Mouse (Mus musculus): Measurements from ENCODE around the gene Dhrs13. TPM values are rescaled to one million over a fixed set of nuclear protein-coding genes. Genes with fewer than 3 reads are reported as not detected.

Gene Dhrs13
- polyA plus RNA-seq, 1 experiment from 2014 or later, result 19.4 TPM

- H3K4me1 ChIP-seq (ENCODE audit: control insufficient read depth, insufficient read depth, low read length), result no peaks in the 10 kb centered on the region
- H3K4me2 ChIP-seq (ENCODE audit: low read depth), result no peak overlapping the region
- ATAC-seq (ENCODE audit: insufficient read depth, low FRiP score, low TSS enrichment) (no peak), DNase-seq (ENCODE audit: low spot score) (no peak)
- no peak overlapping the region for H3K4me3 ChIP-seq (ENCODE audit: low read depth, low read length)
- no peaks in the 10 kb centered on the region for H3K27me3 ChIP-seq (ENCODE audit: control insufficient read depth, insufficient read depth, low read length)
- no peak overlapping the region for H3K9ac ChIP-seq (ENCODE audit: low read length)
- H3K27ac ChIP-seq (ENCODE audit: low read depth, low read length), result no peak overlapping the region
- WGBS, result 93% methylated on average over 9 of the region's 9 CpGs
- peaks cover 14% of the 10 kb centered on the region for H3K36me3 ChIP-seq (ENCODE audit: control insufficient read depth, insufficient read depth, low read length)
- no peaks in the 10 kb centered on the region for H3K9me3 ChIP-seq (ENCODE audit: control insufficient read depth, low read length)
Measured at GRCm38 (mm10) chr11:78073577-78074276, 41.6 kb downstream of the Dhrs13 start.

GRCm38 (mm10) chr11:78074277-78074652 lies 42.2 kb downstream of the Dhrs13 start:
- ATAC-seq (ENCODE audit: insufficient read depth, low FRiP score, low TSS enrichment), result no peak

GRCm38 (mm10) chr11:78074666-78075065 lies 42.6 kb downstream of the Dhrs13 start:
- Histone ChIP-seq H3K27me3 (ENCODE audit: control insufficient read depth, insufficient read depth, low read length) (no peaks in the 10 kb centered on the region), H3K4me3 (ENCODE audit: low read depth, low read length) (no peak overlapping the region), H3K4me1 (ENCODE audit: control insufficient read depth, insufficient read depth, low read length) (peaks cover 3% of the 10 kb centered on the region; the same call in 1 of the 2 replicates), H3K4me2 (ENCODE audit: low read depth) (no peak overlapping the region), H3K9ac (ENCODE audit: low read length) (no peak overlapping the region), H3K9me3 (ENCODE audit: control insufficient read depth, low read length) (no peaks in the 10 kb centered on the region), H3K27ac (ENCODE audit: low read depth, low read length) (no peak overlapping the region), H3K36me3 (ENCODE audit: control insufficient read depth, insufficient read depth, low read length) (peaks cover 14% of the 10 kb centered on the region)
- ATAC-seq (ENCODE audit: insufficient read depth, low FRiP score, low TSS enrichment) (no peak), DNase-seq (ENCODE audit: low spot score) (no peak)
- 88% methylated on average over 4 of the region's 4 CpGs for WGBS

More at GRCm38 (mm10) chr11:78074277-78074652, 42.2 kb downstream of the Dhrs13 start:
- no peak overlapping the region for H3K27ac ChIP-seq (ENCODE audit: low read depth, low read length)
- H3K4me3 ChIP-seq (ENCODE audit: low read depth, low read length), result no peak overlapping the region
- H3K36me3 ChIP-seq (ENCODE audit: control insufficient read depth, insufficient read depth, low read length), result peaks cover 14% of the 10 kb centered on the region
- no peaks in the 10 kb centered on the region for H3K9me3 ChIP-seq (ENCODE audit: control insufficient read depth, low read length)
- no peak overlapping the region for H3K9ac ChIP-seq (ENCODE audit: low read length)
- 87% methylated on average over 2 of the region's 2 CpGs for WGBS
- H3K4me1 ChIP-seq (ENCODE audit: control insufficient read depth, insufficient read depth, low read length), result no peaks in the 10 kb centered on the region
- no peaks in the 10 kb centered on the region for H3K27me3 ChIP-seq (ENCODE audit: control insufficient read depth, insufficient read depth, low read length)
- no peak overlapping the region for H3K4me2 ChIP-seq (ENCODE audit: low read depth)
- no peak for DNase-seq (ENCODE audit: low spot score)

- H3K27me3 ChIP-seq (ENCODE audit: control insufficient read depth, insufficient read depth, low read length), result no peaks in the 10 kb centered on the region
- H3K9ac ChIP-seq (ENCODE audit: low read length), result peak within 1 kb of the TSS; percentile 84
- H3K4me3 ChIP-seq (ENCODE audit: low read depth, low read length), result peak within 1 kb of the TSS; percentile 81
- peak; percentile 88 for DNase-seq (ENCODE audit: low spot score)
- ATAC-seq (ENCODE audit: insufficient read depth, low FRiP score, low TSS enrichment), result no peak
- H3K27ac ChIP-seq (ENCODE audit: low read depth, low read length), result no peak within 1 kb of the TSS
- H3K9me3 ChIP-seq (ENCODE audit: control insufficient read depth, low read length), result no peaks in the 10 kb centered on the region
- H3K4me1 ChIP-seq (ENCODE audit: control insufficient read depth, insufficient read depth, low read length), result peaks cover 3% of the 10 kb centered on the region; the same call in 1 of the 2 replicates
- 1% methylated on average over 42 of the region's 42 CpGs for WGBS
- peak within 1 kb of the TSS; percentile 56 for H3K4me2 ChIP-seq (ENCODE audit: low read depth)
- peaks cover 2% of the 10 kb centered on the region; the same call in 1 of the 2 replicates for H3K36me3 ChIP-seq (ENCODE audit: control insufficient read depth, insufficient read depth, low read length)
Measured at GRCm38 (mm10) chr11:78079961-78080921, 48.2 kb downstream of the Dhrs13 start, which contains the start of gene Eral1. Gene Eral1 (minus strand): TSS chr11:78080383.

- H3K27ac ChIP-seq (ENCODE audit: low read depth, low read length), result no peak overlapping the region
- peaks cover 3% of the 10 kb centered on the region; the same call in 1 of the 2 replicates for H3K4me1 ChIP-seq (ENCODE audit: control insufficient read depth, insufficient read depth, low read length)
- no peaks in the 10 kb centered on the region for H3K27me3 ChIP-seq (ENCODE audit: control insufficient read depth, insufficient read depth, low read length)
- ATAC-seq (ENCODE audit: insufficient read depth, low FRiP score, low TSS enrichment) (no peak), DNase-seq (ENCODE audit: low spot score) (no peak)
- no peak overlapping the region for H3K4me3 ChIP-seq (ENCODE audit: low read depth, low read length)
- WGBS, result 33% methylated on average over 1 of the region's 1 CpGs
- no peaks in the 10 kb centered on the region for H3K36me3 ChIP-seq (ENCODE audit: control insufficient read depth, insufficient read depth, low read length)
- H3K9ac ChIP-seq (ENCODE audit: low read length), result no peak overlapping the region
- H3K4me2 ChIP-seq (ENCODE audit: low read depth), result no peak overlapping the region
- H3K9me3 ChIP-seq (ENCODE audit: control insufficient read depth, low read length), result no peaks in the 10 kb centered on the region
Measured at GRCm38 (mm10) chr11:78083595-78083994, 51.5 kb downstream of the Dhrs13 start.

- ATAC-seq (ENCODE audit: insufficient read depth, low FRiP score, low TSS enrichment), result no peak
- Histone ChIP-seq H3K27me3 (ENCODE audit: control insufficient read depth, insufficient read depth, low read length) (no peaks in the 10 kb centered on the region), H3K4me1 (ENCODE audit: control insufficient read depth, insufficient read depth, low read length) (no peaks in the 10 kb centered on the region), H3K36me3 (ENCODE audit: control insufficient read depth, insufficient read depth, low read length) (no peaks in the 10 kb centered on the region), H3K27ac (ENCODE audit: low read depth, low read length) (no peak overlapping the region), H3K4me3 (ENCODE audit: low read depth, low read length) (no peak overlapping the region), H3K9me3 (ENCODE audit: control insufficient read depth, low read length) (no peaks in the 10 kb centered on the region), H3K4me2 (ENCODE audit: low read depth) (no peak overlapping the region), H3K9ac (ENCODE audit: low read length) (no peak overlapping the region)
- WGBS, result 75% methylated on average over 4 of the region's 4 CpGs
- no peak for DNase-seq (ENCODE audit: low spot score)
Measured at GRCm38 (mm10) chr11:78086925-78087479, 54.9 kb downstream of the Dhrs13 start.

MicroRNAs within 50 kb of the gene (microRNA counts, 519-probe panel; counts per million panel counts)
- microRNA mmu-miR-144 (4,257 counts per million, percentile 78 among the panel's probes with 10 or more counts), microRNA mmu-miR-451 (171 counts per million, percentile 57 among the panel's probes with 10 or more counts)

Small RNA genes lying within 50 kb of the gene (microRNA-seq; reads per million reads assigned to microRNA genes)
- gene Mir144, result 22.4 reads per million, percentile 30 among the genes with 10 or more reads in this experiment
- not detected for gene Mir451a
- not detected for gene Mir451b

Other genes with a start within 250 kb of the Dhrs13 start
- 0.68 and 0.93 TPM in 2 replicates for gene Gm10277, start 244.5 kb upstream of the Dhrs13 start, polyA plus RNA-seq (2014; fragmentation: Nextera tagmentation; extraction: Ambion mirVana)
- gene Pipox, start 138.2 kb upstream of the Dhrs13 start, polyA plus RNA-seq (2014; fragmentation: Nextera tagmentation; extraction: Ambion mirVana), result 2.6 and 4.0 TPM in 2 replicates
- 12.4 and 13.8 TPM in 2 replicates for gene Sez6, start 101.5 kb upstream of the Dhrs13 start, polyA plus RNA-seq (2014; fragmentation: Nextera tagmentation; extraction: Ambion mirVana)
- gene Phf12, start 49.5 kb upstream of the Dhrs13 start, polyA plus RNA-seq (2014; fragmentation: Nextera tagmentation; extraction: Ambion mirVana), result 17.8 and 19.6 TPM in 2 replicates
- 60.8 and 62.9 TPM in 2 replicates for gene Flot2, start 5.7 kb downstream of the Dhrs13 start, polyA plus RNA-seq (2014; fragmentation: Nextera tagmentation; extraction: Ambion mirVana)
- 35.9 and 37.3 TPM in 2 replicates for gene Eral1, start 48.1 kb downstream of the Dhrs13 start, polyA plus RNA-seq (2014; fragmentation: Nextera tagmentation; extraction: Ambion mirVana)
- gene Fam222b, start 62.4 kb downstream of the Dhrs13 start, polyA plus RNA-seq (2014; fragmentation: Nextera tagmentation; extraction: Ambion mirVana), result 27.6 and 33.2 TPM in 2 replicates
- 109 and 124 TPM in 2 replicates for gene Traf4, start 133.3 kb downstream of the Dhrs13 start, polyA plus RNA-seq (2014; fragmentation: Nextera tagmentation; extraction: Ambion mirVana)
- gene Nek8, start 144.4 kb downstream of the Dhrs13 start, polyA plus RNA-seq (2014; fragmentation: Nextera tagmentation; extraction: Ambion mirVana), result 6.6 and 7.8 TPM in 2 replicates
- gene Tlcd1, start 144.4 kb downstream of the Dhrs13 start, polyA plus RNA-seq (2014; fragmentation: Nextera tagmentation; extraction: Ambion mirVana), result 9.1 and 9.9 TPM in 2 replicates
- gene Rpl23a, start 151.3 kb downstream of the Dhrs13 start, polyA plus RNA-seq (2014; fragmentation: Nextera tagmentation; extraction: Ambion mirVana), result 1,230 and 1,275 TPM in 2 replicates
- 75.3 and 82.7 TPM in 2 replicates for gene Rab34, start 156.2 kb downstream of the Dhrs13 start, polyA plus RNA-seq (2014; fragmentation: Nextera tagmentation; extraction: Ambion mirVana)
- 0.49 and 1.3 TPM in 2 replicates for gene Proca1, start 161.1 kb downstream of the Dhrs13 start, polyA plus RNA-seq (2014; fragmentation: Nextera tagmentation; extraction: Ambion mirVana)
- gene Sdf2, start 213.5 kb downstream of the Dhrs13 start, polyA plus RNA-seq (2014; fragmentation: Nextera tagmentation; extraction: Ambion mirVana), result 60.1 and 62.5 TPM in 2 replicates
- gene Supt6, start 213.7 kb downstream of the Dhrs13 start, polyA plus RNA-seq (2014; fragmentation: Nextera tagmentation; extraction: Ambion mirVana), result 35.4 and 36.7 TPM in 2 replicates
- 68.2 and 68.9 TPM in 2 replicates for gene 2610507B11Rik, start 229.5 kb downstream of the Dhrs13 start, polyA plus RNA-seq (2014; fragmentation: Nextera tagmentation; extraction: Ambion mirVana)